Mouse (Mus musculus) ES-Bruce4 (cell line): ENCODE results near the gene Rprd1b.

Experiments used
- CTCF ChIP-seq: IDR thresholded peaks from one replicate; pipeline ENCODE4 v1.8.1; 2011; ENCODE audit warnings: low read depth, low read length
- EP300 ChIP-seq: IDR thresholded peaks from 2 replicates; pipeline ENCODE4 v1.6.1; 2011; ENCODE audit warnings: low read depth, low read length; ENCODE audit not compliant: insufficient read depth

DNA sequence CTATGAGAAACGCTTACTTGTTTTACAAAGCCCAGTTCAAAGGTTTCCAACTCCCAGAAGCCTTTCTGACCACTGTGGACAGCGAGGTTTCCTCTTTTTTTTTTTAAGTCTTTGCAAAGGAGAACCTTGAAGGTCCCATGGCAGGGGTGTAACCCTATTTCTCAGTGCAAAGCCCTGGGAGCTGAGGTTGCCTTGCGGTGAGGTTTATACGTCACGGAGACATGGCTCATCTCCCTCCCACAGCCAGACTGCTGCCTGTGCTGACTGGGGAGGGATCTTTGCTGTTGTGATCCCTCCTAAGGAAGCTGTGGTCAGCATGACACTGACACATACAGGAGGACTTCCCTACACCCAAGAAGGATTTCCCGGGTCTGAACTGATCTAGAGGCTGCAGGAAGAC is 104.8 kb downstream of the Rprd1b start:
- TF ChIP-seq EP300 (no peak), CTCF (no peak)
